Mouse (Mus musculus) heart, embryonic 16.5 days (tissue): ENCODE data around the gene Thbs1. TPM values are rescaled to one million over a fixed set of nuclear protein-coding genes. Genes with fewer than 3 reads are reported as not detected.
"Not testable (repeated sequence)": the region's sequence is repeated elsewhere in the genome, so short reads cannot be mapped to it uniquely, and the experiment has no call there.

Experiments
- ATAC-seq: fragments of 200-750 bp; cut with Nextera tagmentation; replicated peaks from 2 replicates; pipeline ENCODE4 v1.8.0; 2017; ENCODE audit warnings: moderate number of reproducible peaks; ENCODE audit not compliant: insufficient read depth, low FRiP score; ENCODE audit errors: extremely low read depth
- H3K27ac ChIP-seq: fragments of 300-500 bp; sonication (generic); 2 replicates; pipeline ENCODE4 v1.5.1; 2014; ENCODE audit warnings: mild to moderate bottlenecking, low read length, control low read depth, moderate library complexity
- H3K27me3 ChIP-seq: fragments of 300-500 bp; sonication (generic); 2 replicates; pipeline ENCODE4 v1.6.1; 2014; ENCODE audit warnings: low read length, mixed read lengths; ENCODE audit not compliant: control insufficient read depth, insufficient read depth
- H3K36me3 ChIP-seq: fragments of 300-500 bp; sonication (generic); 2 replicates; pipeline ENCODE4 v1.6.1; 2014; ENCODE audit not compliant: control insufficient read depth, insufficient read depth
- H3K4me1 ChIP-seq: fragments of 300-500 bp; sonication (generic); 2 replicates; pipeline ENCODE4 v1.6.1; 2014; ENCODE audit warnings: low read length, mixed read lengths; ENCODE audit not compliant: control insufficient read depth, insufficient read depth
- H3K4me2 ChIP-seq: fragments of 300-500 bp; sonication (generic); 2 replicates; pipeline ENCODE4 v1.6.1; 2014; ENCODE audit warnings: low read depth, mild to moderate bottlenecking, control low read depth, low read length
- H3K4me3 ChIP-seq: fragments of 300-500 bp; sonication (generic); 2 replicates; pipeline ENCODE4 v1.5.1; 2014; ENCODE audit warnings: mild to moderate bottlenecking, control low read depth, low read length
- H3K9ac ChIP-seq: fragments of 300-500 bp; sonication (generic); 2 replicates; pipeline ENCODE4 v1.6.1; 2014; ENCODE audit warnings: low read length, control low read depth
- H3K9me3 ChIP-seq: fragments of 300-500 bp; sonication (generic); replicated peaks from 2 replicates; pipeline ENCODE4 v1.6.1; 2016; ENCODE audit warnings: low read length; ENCODE audit not compliant: control insufficient read depth
- WGBS: fragments of 180-500 bp; shearing (Covaris S2); extraction: QIAGEN DNeasy Blood & Tissue Kit; methylation state at CpG from one replicate; pipeline ENCODE4 v1.1.7; 2014; 5-methylcytosine and 5-hydroxymethylcytosine counted together
- polyA plus RNA-seq: library from polyadenylated mRNA; unstranded; fragments of >200 nt; fragmentation: Nextera tagmentation; extraction: Ambion mirVana; gene quantifications from 2 replicates; pipeline ENCODE4 v1.2.1, GENCODE M21; 2015

Thbs1 gene
- polyA plus RNA-seq, 1 experiment from 2014 or later = 20.0 TPM

- Histone ChIP-seq H3K27ac (no peak overlapping the region), H3K4me2 (no peak overlapping the region), H3K9ac (no peak overlapping the region), H3K4me3 (no peak overlapping the region), H3K9me3 (no peaks in the 10 kb centered on the region), H3K4me1 (no peaks in the 10 kb centered on the region), H3K36me3 (peaks cover 6% of the 10 kb centered on the region; the same call in 1 of the 2 replicates), H3K27me3 (no peaks in the 10 kb centered on the region)
- WGBS = 76% methylated on average over 5 of the region's 5 CpGs
- no peak for ATAC-seq
Observed at GRCm38 (mm10) chr2:118127516-118128288, 16.0 kb downstream of the Thbs1 start.

- Histone ChIP-seq H3K9me3 (no peaks in the 10 kb centered on the region), H3K4me2 (no peak overlapping the region), H3K27me3 (no peaks in the 10 kb centered on the region), H3K36me3 (peaks cover under 1% of the 10 kb centered on the region; the same call in 1 of the 2 replicates), H3K27ac (no peak overlapping the region), H3K4me3 (no peak overlapping the region), H3K4me1 (no peaks in the 10 kb centered on the region), H3K9ac (no peak overlapping the region)
- WGBS = 69% methylated on average over 3 of the region's 3 CpGs
- no peak for ATAC-seq
Observed at GRCm38 (mm10) chr2:118128313-118128712, 16.6 kb downstream of the Thbs1 start.

DNA sequence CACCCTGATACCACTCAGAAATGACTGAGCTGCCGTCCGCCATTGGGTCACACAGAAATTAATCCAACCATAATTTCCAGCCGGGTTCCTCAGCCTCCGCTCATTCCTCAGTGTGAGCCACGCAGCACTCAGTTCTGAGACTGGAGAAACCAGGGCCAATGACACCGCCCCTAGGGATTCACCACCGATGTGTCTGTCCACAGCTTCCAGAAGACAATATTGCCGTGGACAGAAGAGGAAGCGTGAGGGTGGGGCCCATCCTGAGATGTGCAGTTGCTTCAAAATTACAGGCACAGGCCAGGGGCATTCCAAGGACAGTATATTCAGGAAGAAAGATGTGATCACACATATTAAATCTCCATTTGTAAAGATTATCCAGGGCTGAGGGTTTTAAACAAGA lies 25.4 kb downstream of the Thbs1 start:
- no peaks in the 10 kb centered on the region for H3K4me1 ChIP-seq
- no peaks in the 10 kb centered on the region for H3K36me3 ChIP-seq
- no peaks in the 10 kb centered on the region for H3K27me3 ChIP-seq
- no peak overlapping the region for H3K4me3 ChIP-seq
- no peak overlapping the region for H3K27ac ChIP-seq
- no peak overlapping the region for H3K9ac ChIP-seq
- H3K9me3 ChIP-seq = no peaks in the 10 kb centered on the region
- no peak overlapping the region for H3K4me2 ChIP-seq
- 76% methylated on average over 9 of the region's 9 CpGs for WGBS
- no peak for ATAC-seq

DNA sequence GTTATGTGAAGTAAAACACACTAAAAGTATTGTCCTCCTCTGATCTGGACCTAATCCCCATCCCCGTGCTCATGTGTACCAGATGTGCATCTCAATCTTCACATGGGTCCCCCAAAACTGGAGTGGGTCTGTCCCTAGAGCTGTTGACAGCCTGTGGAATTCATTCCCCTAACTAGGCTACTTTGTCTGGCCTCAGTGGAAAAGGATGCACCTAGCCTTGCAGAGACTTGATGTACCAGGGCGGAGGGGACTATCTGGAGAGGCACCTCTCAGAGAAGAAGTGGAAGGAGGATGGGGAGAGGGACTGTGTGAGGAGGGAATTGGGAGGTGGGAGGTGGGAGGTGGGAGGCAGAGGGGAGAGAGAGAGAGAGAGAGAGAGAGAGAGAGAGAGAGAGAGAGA lies 26.1 kb downstream of the Thbs1 start:
- Histone ChIP-seq H3K9ac (no peak overlapping the region), H3K27me3 (no peaks in the 10 kb centered on the region), H3K27ac (no peak overlapping the region), H3K4me2 (no peak overlapping the region), H3K9me3 (no peaks in the 10 kb centered on the region), H3K4me3 (no peak overlapping the region), H3K36me3 (no peaks in the 10 kb centered on the region), H3K4me1 (no peaks in the 10 kb centered on the region)
- ATAC-seq = no peak
- WGBS = 78% methylated on average over 2 of the region's 2 CpGs

- Histone ChIP-seq H3K4me2 (no peak overlapping the region), H3K27ac (no peak overlapping the region), H3K27me3 (no peaks in the 10 kb centered on the region), H3K9me3 (no peaks in the 10 kb centered on the region), H3K36me3 (no peaks in the 10 kb centered on the region), H3K4me3 (no peak overlapping the region), H3K4me1 (no peaks in the 10 kb centered on the region), H3K9ac (no peak overlapping the region)
- 53% methylated on average over 6 of the region's 6 CpGs for WGBS
- no peak for ATAC-seq
Observed at GRCm38 (mm10) chr2:118139261-118139660, 27.6 kb downstream of the Thbs1 start.

DNA sequence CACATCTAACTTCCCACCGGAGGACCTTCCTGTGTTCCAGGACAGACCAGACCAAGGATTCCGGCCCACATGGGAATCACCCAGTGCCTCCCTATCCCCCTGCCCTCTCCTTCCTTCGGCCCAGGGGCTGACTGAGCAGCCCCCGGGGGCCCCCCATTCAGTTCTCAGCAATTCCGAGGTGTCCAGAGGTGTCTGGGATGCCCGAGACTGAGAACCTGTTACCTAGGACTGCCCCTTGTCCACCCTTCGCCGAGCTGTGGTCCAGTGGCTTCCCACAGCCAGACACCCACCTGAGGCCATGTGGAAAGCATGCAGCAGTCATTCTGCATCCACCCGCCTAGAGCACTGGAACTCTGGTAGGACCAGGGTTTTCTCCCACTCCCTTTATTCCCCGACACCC lies 30.0 kb downstream of the Thbs1 start:
- H3K27me3 ChIP-seq = no peaks in the 10 kb centered on the region
- 87% methylated on average over 10 of the region's 10 CpGs for WGBS
- no peaks in the 10 kb centered on the region for H3K36me3 ChIP-seq
- no peak overlapping the region for H3K4me3 ChIP-seq
- H3K4me1 ChIP-seq = no peaks in the 10 kb centered on the region
- H3K9ac ChIP-seq = no peak overlapping the region
- H3K4me2 ChIP-seq = no peak overlapping the region
- H3K27ac ChIP-seq = no peak overlapping the region
- no peaks in the 10 kb centered on the region for H3K9me3 ChIP-seq
- ATAC-seq = no peak

GRCm38 (mm10) chr2:118147749-118148148 lies 36.1 kb downstream of the Thbs1 start:
- not testable (repeated sequence) for H3K9ac ChIP-seq, H3K4me3 ChIP-seq, H3K36me3 ChIP-seq, ATAC-seq, H3K4me2 ChIP-seq, H3K27ac ChIP-seq, H3K9me3 ChIP-seq, H3K27me3 ChIP-seq
- WGBS = 48% methylated on average over 3 of the region's 3 CpGs
- peaks cover 18% of the 10 kb centered on the region for H3K4me1 ChIP-seq

DNA sequence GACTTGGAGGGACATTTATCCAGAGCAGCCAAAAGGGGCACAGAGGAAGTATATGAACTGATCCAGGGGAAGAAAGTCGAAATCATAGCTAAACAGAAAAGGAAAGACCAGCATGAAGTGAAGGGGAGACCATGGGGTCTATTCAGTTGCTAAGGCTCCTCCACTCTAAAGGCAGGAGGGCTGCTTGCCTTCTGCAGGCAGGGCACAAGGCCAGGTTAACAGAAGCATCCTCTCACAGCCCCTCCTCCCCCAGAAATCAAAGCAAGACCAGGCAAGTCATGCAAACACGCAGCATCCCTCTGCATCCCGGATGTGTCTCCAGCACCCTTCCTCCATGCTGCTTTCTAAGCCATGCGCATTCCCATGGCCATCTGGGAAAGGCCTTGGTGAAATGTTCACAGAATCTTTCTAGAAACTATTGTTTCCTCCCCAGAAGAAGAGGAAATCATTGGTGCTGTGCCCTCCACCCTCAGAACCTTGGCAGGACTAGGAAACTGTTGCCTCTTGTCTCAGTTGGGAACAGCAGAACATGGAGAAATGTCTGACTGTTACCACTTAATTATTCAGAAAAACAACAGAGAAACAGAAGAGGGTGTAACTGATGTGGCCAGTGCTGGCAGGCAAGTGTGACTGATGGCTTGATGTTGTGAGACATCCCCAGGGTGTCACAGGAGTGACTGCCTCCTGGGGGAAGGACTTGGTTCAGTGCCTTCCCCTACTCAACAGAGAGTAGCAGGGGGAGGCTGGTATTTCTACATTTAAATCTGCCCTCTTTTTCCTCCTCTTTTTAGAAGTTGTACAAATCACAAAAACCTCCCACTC lies 36.9 kb downstream of the Thbs1 start:
- H3K4me3 ChIP-seq = no peak overlapping the region
- H3K36me3 ChIP-seq = no peaks in the 10 kb centered on the region
- H3K4me1 ChIP-seq = peaks cover 18% of the 10 kb centered on the region
- no peak overlapping the region for H3K27ac ChIP-seq
- no peak for ATAC-seq
- H3K4me2 ChIP-seq = no peak overlapping the region
- WGBS = 64% methylated on average over 4 of the region's 4 CpGs
- no peak overlapping the region for H3K9ac ChIP-seq
- no peaks in the 10 kb centered on the region for H3K9me3 ChIP-seq
- no peaks in the 10 kb centered on the region for H3K27me3 ChIP-seq
